Mouse (Mus musculus): ENCODE data around the gene Zfp385b.

GRCm38 (mm10) chr2:77519341-77519740, 300.1 kb downstream of the Zfp385b start:
- no peak for TF ChIP-seq CTCF (IDR thresholded peaks at IDR 0.05; ENCODE audit: borderline replicate concordance, insufficient read depth, low read depth, low read length)
- TF ChIP-seq POLR2A (IDR thresholded peaks at IDR 0.05; ENCODE audit: borderline replicate concordance, insufficient read depth, low read length) = no peak

Data from cerebellum, adult 2 months (tissue).